Mouse (Mus musculus) lung, postnatal 14 days (tissue): ENCODE data around the gene Krtap1-5.

Experiments
- DNase-seq: peaks from one replicate; pipeline ENCODE4 v3.0.0; 2021

Gene Krtap1-5

DNA sequence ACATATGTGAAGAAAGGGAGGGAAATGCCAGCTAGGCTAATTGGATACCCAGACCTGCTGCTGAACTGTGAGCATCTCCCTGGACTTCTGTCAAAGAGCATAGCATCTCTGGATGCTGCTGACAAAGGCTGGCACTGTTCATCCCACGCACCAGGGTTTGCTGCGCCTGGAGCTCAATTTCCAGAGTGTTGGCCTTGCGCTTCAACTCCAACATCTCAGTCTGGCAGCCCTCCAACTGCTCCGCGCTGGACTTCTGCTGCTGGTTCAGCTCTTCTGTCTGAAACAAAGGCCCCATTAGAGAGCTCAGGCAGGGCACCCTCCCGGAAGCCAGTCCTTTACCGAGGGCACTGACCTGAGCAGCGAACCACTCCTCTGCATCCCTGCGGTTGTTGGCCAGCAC is 41.1 kb downstream of the Krtap1-5 start:
- peak; percentile 6 for DNase-seq
